Mouse (Mus musculus): ENCODE data around the gene Ppp1ca. TPM values are rescaled to one million over a fixed set of nuclear protein-coding genes. Genes with fewer than 3 reads are reported as not detected.

Gene Ppp1ca
- 837 and 863 TPM in 2 replicates for polyA plus RNA-seq (2014; fragmentation: Nextera tagmentation; extraction: Ambion mirVana)

DNA sequence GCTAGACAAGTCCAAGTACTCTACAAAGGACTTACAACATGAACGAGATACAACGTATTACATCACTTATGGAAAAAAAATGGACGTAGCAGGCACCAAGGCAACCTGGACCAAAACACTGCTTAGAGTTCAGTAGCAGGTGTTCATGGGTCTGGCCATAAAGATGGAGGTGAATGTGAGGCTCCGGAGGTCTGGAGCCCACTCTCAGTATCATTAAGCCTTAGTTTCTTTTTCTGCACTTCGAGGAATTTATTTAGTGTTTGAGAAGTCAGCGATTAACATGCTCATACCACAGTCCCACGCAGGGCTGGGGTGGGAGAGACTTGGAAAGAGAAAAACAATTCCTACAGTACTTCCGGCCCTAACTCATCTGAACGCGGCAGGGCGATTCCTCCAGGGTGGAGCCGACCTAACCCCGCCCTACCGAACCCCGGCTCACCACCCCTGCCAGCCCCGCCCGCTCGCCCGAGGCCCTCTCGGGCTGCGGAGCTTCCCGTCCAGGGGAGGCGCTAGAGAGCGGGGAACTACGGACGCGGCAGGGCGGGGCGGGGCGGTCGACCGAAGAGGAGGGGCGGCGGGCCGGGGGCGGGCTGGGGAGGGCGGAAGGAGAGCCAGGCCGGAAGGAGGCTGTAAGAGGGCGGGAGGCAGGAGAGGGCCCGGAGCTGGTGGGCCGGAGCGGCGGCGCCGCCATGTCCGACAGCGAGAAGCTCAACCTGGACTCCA is at the start of gene Ppp1ca:
Gene Ppp1ca (plus strand): TSS at position 538 of the 723 bp plus-strand sequence.
- Histone ChIP-seq H3K27me3 (replicated peaks; ENCODE audit: control insufficient read depth, insufficient read depth, low read length) (no peaks in the 10 kb centered on the region), H3K4me1 (replicated peaks; ENCODE audit: control insufficient read depth, insufficient read depth, low read length) (peaks cover 21% of the 10 kb centered on the region), H3K27ac (ENCODE audit: low read depth) (peak within 1 kb of the TSS; percentile 89), H3K9me3 (ENCODE audit: control insufficient read depth, low read length) (no peaks in the 10 kb centered on the region), H3K36me3 (ENCODE audit: control insufficient read depth, insufficient read depth, low read length) (peaks cover 37% of the 10 kb centered on the region), H3K9ac (ENCODE audit: low read length) (peak within 1 kb of the TSS; percentile 94), H3K4me2 (ENCODE audit: low read length) (peak within 1 kb of the TSS; percentile 96), H3K4me3 (ENCODE audit: low read depth, low read length) (peak within 1 kb of the TSS; percentile 75)
- peak; percentile 98 for DNase-seq (ENCODE audit: low spot score)
- 4% methylated on average over 38 of the region's 47 CpGs for WGBS
- ATAC-seq (replicated peaks; ENCODE audit: low FRiP score, low TSS enrichment, low read depth): peak; percentile 95

DNA sequence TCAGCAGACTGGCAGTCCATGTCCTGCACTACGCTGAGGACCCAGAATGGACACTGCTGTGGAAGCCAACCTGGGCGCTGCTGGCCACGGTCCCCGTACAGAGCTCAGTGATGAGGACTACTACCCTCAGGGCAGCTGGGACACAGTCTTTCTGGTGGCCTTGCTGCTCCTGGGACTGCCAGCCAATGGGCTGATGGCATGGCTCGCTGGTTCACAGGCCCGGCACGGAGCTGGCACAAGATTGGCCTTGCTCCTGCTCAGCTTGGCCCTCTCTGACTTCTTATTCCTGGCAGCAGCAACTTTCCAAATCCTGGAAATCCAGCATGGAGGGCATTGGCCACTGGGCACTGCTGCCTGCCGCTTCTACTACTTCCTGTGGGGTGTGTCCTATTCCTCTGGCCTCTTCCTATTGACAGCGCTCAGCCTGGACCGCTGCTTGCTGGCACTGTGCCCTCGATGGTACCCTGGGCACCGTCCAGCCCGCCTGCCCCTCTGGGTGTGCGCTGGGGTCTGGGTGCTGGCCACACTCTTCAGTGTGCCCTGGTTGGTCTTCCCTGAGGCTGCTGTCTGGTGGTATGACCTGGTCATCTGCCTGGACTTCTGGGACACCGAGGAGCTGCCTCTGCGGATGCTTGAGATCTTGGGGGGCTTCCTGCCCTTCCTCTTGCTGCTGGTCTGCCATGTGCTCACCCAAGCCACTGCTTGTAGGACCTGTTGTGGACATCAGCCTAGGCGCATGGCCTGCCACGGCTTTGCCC is 49.3 kb upstream of the Ppp1ca start:
- no peaks in the 10 kb centered on the region for H3K27me3 ChIP-seq (replicated peaks; ENCODE audit: control insufficient read depth, insufficient read depth, low read length)
- ATAC-seq (replicated peaks; ENCODE audit: low FRiP score, low TSS enrichment, low read depth): no peak
- H3K4me3 ChIP-seq (ENCODE audit: low read depth, low read length): no peak overlapping the region
- no peak overlapping the region for H3K4me2 ChIP-seq (ENCODE audit: low read length)
- no peaks in the 10 kb centered on the region for H3K4me1 ChIP-seq (replicated peaks; ENCODE audit: control insufficient read depth, insufficient read depth, low read length)
- H3K9ac ChIP-seq (ENCODE audit: low read length): no peak overlapping the region
- no peaks in the 10 kb centered on the region for H3K36me3 ChIP-seq (ENCODE audit: control insufficient read depth, insufficient read depth, low read length)
- no peak for DNase-seq (ENCODE audit: low spot score)
- 90% methylated on average over 18 of the region's 18 CpGs for WGBS
- H3K27ac ChIP-seq (ENCODE audit: low read depth): no peak overlapping the region
- no peaks in the 10 kb centered on the region for H3K9me3 ChIP-seq (ENCODE audit: control insufficient read depth, low read length)

DNA sequence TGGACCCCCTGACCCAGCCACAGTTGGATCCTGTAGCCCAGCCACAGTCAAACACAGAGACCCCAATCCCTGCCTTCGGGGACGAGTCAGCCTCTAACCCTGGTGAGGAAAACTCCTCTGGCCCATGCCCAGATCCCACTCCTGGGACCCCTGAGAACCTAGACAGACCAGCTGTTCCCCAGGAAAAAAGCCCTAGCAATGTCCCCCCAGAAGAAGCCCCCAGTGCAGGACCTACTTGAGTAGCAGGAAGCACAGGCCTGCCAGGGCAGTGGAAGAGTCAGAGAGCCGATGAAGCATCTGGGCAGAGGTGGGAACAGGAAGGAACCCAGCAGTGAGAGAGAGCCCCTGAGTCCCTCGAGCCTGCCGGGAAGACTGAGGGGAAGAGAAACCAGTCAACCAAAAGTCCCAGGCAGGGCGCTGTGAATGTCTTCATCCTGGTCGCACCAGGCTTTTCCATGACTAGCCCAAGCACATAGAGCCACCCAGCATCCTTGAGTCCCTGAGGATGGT is 48.1 kb upstream of the Ppp1ca start, which contains the start of gene Cabp4:
Gene Cabp4 (minus strand): TSS at position 275 of the 510 bp plus-strand sequence.
- Histone ChIP-seq H3K36me3 (ENCODE audit: control insufficient read depth, insufficient read depth, low read length) (no peaks in the 10 kb centered on the region), H3K27me3 (replicated peaks; ENCODE audit: control insufficient read depth, insufficient read depth, low read length) (no peaks in the 10 kb centered on the region), H3K9me3 (ENCODE audit: control insufficient read depth, low read length) (no peaks in the 10 kb centered on the region), H3K9ac (ENCODE audit: low read length) (no peak within 1 kb of the TSS), H3K27ac (ENCODE audit: low read depth) (no peak within 1 kb of the TSS), H3K4me1 (replicated peaks; ENCODE audit: control insufficient read depth, insufficient read depth, low read length) (peaks cover 6% of the 10 kb centered on the region; the same call in 1 of the 2 replicates), H3K4me3 (ENCODE audit: low read depth, low read length) (no peak within 1 kb of the TSS), H3K4me2 (ENCODE audit: low read length) (no peak within 1 kb of the TSS)
- no peak for ATAC-seq (replicated peaks; ENCODE audit: low FRiP score, low TSS enrichment, low read depth)
- 75% methylated on average over 7 of the region's 7 CpGs for WGBS
- no peak for DNase-seq (ENCODE audit: low spot score)

DNA sequence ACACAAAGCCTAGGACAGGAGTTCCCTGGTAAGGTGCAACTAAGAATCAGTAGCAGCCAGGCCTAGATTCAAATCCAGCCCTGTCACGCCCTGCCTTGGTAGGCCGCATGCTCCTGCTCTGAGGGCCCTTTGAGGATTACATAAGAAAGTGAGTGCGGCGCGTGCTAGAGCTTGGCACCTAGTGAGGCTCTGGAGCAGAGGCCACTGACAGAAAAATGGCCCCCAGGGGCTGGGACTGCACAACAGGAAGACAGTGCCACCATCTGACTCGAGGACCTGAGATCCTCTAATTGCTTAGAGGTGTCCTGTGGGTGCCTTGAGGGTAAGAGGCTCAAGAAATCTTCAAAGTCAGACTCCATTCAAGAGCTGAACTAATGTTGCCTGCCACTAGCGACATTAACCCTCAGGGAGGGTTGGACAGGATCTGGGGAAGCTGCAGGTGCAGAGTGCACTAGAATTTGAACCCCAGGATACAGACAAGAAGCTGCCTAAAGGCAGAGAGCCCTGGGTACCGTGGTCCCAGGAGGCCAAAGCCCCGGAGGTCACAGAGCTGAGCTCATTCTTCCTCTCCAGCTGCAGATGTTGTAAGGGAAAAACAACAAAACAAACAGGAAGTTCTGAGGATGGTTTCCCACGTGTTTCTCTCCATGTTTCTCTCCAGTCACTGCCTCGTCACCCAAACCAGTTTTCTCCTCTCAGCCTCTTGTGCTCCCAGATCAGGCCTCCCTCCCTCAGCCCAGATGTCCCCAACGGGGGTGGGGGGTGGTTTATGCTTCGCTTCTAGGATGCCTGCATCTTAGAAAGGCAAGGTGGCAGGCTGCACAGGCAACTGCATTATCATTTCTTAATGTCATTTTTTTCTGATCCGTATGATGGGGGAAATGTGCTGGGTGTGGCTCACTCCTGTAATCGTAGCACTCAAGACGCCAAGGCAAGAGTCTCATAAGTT is 47.0 kb upstream of the Ppp1ca start:
- DNase-seq (ENCODE audit: low spot score) (no peak), ATAC-seq (replicated peaks; ENCODE audit: low FRiP score, low TSS enrichment, low read depth) (no peak)
- peaks cover 16% of the 10 kb centered on the region for H3K4me1 ChIP-seq (replicated peaks; ENCODE audit: control insufficient read depth, insufficient read depth, low read length)
- no peak overlapping the region for H3K4me3 ChIP-seq (ENCODE audit: low read depth, low read length)
- no peaks in the 10 kb centered on the region for H3K27me3 ChIP-seq (replicated peaks; ENCODE audit: control insufficient read depth, insufficient read depth, low read length)
- H3K9me3 ChIP-seq (ENCODE audit: control insufficient read depth, low read length): no peaks in the 10 kb centered on the region
- WGBS: 78% methylated on average over 16 of the region's 16 CpGs
- no peak overlapping the region for H3K4me2 ChIP-seq (ENCODE audit: low read length)
- H3K27ac ChIP-seq (ENCODE audit: low read depth): no peak overlapping the region
- H3K36me3 ChIP-seq (ENCODE audit: control insufficient read depth, insufficient read depth, low read length): no peaks in the 10 kb centered on the region; the same call in 1 of the 2 replicates
- no peak overlapping the region for H3K9ac ChIP-seq (ENCODE audit: low read length)

DNA sequence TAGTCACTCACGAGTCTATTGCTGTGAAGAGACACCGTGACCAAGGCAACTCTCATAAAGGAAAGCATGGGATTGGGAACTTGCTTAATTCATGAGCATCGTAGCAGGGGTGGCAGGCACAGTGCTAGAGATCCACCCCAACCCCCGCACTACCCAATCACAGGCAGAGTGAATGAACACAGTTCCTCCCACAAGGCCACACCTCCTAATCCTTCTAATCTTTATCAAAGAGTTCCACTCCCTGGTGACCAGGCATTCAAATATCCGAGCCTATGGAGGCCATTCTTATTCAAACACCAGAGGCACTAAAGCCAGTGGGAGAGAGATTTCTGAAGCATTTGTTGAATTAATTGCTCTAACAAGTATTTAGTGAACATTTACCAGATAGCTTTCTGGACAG is 45.9 kb upstream of the Ppp1ca start:
- ATAC-seq (replicated peaks; ENCODE audit: low FRiP score, low TSS enrichment, low read depth): no peak
- peaks cover 6% of the 10 kb centered on the region for H3K36me3 ChIP-seq (ENCODE audit: control insufficient read depth, insufficient read depth, low read length)
- no peak for DNase-seq (ENCODE audit: low spot score)
- H3K27ac ChIP-seq (ENCODE audit: low read depth): no peak overlapping the region
- peaks cover 17% of the 10 kb centered on the region for H3K4me1 ChIP-seq (replicated peaks; ENCODE audit: control insufficient read depth, insufficient read depth, low read length)
- no peak overlapping the region for H3K9ac ChIP-seq (ENCODE audit: low read length)
- no peaks in the 10 kb centered on the region for H3K27me3 ChIP-seq (replicated peaks; ENCODE audit: control insufficient read depth, insufficient read depth, low read length)
- 91% methylated on average over 5 of the region's 5 CpGs for WGBS
- no peaks in the 10 kb centered on the region for H3K9me3 ChIP-seq (ENCODE audit: control insufficient read depth, low read length)
- no peak overlapping the region for H3K4me3 ChIP-seq (ENCODE audit: low read depth, low read length)
- no peak overlapping the region for H3K4me2 ChIP-seq (ENCODE audit: low read length)

DNA sequence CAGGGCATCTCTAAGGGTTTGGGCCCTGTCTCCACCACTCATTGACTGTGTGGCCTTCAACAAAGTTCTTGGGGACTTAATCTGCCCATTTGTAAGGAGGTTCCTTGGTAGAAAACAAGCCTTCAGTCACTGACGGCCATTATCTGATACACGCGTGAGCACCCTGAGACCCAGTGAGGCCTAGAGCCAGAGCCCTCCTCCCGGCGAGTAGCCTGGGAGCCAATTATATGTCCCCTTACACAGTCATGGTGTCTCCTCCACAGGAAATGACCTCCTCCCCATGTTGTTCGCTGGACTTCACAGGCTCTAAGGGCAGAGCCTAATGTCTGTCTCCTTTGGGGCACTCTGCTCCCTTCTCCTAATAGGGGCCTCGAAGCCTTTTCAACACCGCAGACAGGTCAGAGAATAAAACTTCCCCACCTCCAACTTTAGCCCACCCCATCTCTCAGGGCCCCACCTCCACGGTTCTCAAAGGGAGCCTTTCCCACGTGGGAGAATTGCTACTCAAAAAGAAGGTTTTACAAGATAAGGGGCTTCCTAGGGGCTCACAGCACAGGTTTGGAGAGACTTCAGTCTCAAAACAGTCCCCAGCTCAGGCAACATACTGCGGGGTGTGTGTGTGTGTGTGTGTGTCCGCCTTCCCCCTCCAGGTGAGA is 45.4 kb upstream of the Ppp1ca start:
- H3K4me1 ChIP-seq (replicated peaks; ENCODE audit: control insufficient read depth, insufficient read depth, low read length): peaks cover 17% of the 10 kb centered on the region
- H3K27me3 ChIP-seq (replicated peaks; ENCODE audit: control insufficient read depth, insufficient read depth, low read length): no peaks in the 10 kb centered on the region
- no peaks in the 10 kb centered on the region for H3K9me3 ChIP-seq (ENCODE audit: control insufficient read depth, low read length)
- no peak overlapping the region for H3K4me2 ChIP-seq (ENCODE audit: low read length)
- no peak overlapping the region for H3K4me3 ChIP-seq (ENCODE audit: low read depth, low read length)
- 66% methylated on average over 12 of the region's 12 CpGs for WGBS
- H3K36me3 ChIP-seq (ENCODE audit: control insufficient read depth, insufficient read depth, low read length): peaks cover 11% of the 10 kb centered on the region
- ATAC-seq (replicated peaks; ENCODE audit: low FRiP score, low TSS enrichment, low read depth): no peak
- no peak for DNase-seq (ENCODE audit: low spot score)
- H3K9ac ChIP-seq (ENCODE audit: low read length): no peak overlapping the region
- no peak overlapping the region for H3K27ac ChIP-seq (ENCODE audit: low read depth)

DNA sequence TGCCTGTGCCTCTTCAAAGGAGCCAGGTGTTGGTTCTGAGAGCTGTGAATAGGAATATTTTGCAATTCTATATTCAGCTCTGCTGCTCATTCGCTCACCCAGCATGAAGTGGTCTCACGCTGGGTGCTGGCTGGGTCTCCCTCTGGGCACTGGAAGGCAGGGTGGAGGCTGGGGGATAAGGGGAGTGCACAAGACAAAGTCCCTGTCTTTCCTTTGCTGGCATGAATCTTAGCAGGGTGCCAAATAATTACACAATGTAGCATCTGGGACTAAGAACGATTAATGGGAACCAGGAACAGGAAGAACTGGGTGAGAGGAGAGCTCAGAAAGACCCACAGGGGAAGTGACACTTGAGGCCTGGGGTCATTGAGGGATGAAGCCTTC is 44.9 kb upstream of the Ppp1ca start:
- Histone ChIP-seq H3K27ac (ENCODE audit: low read depth) (no peak overlapping the region), H3K9ac (ENCODE audit: low read length) (no peak overlapping the region), H3K4me3 (ENCODE audit: low read depth, low read length) (no peak overlapping the region), H3K27me3 (replicated peaks; ENCODE audit: control insufficient read depth, insufficient read depth, low read length) (no peaks in the 10 kb centered on the region), H3K9me3 (ENCODE audit: control insufficient read depth, low read length) (no peaks in the 10 kb centered on the region), H3K4me2 (ENCODE audit: low read length) (no peak overlapping the region), H3K4me1 (replicated peaks; ENCODE audit: control insufficient read depth, insufficient read depth, low read length) (peaks cover 17% of the 10 kb centered on the region), H3K36me3 (ENCODE audit: control insufficient read depth, insufficient read depth, low read length) (peaks cover 14% of the 10 kb centered on the region)
- DNase-seq (ENCODE audit: low spot score) (no peak), ATAC-seq (replicated peaks; ENCODE audit: low FRiP score, low TSS enrichment, low read depth) (no peak)
- 68% methylated on average over 3 of the region's 3 CpGs for WGBS

Measured in intestine, embryonic 14.5 days (tissue).